Mouse (Mus musculus) layer of hippocampus, postnatal 14 days (tissue): Measurements from ENCODE around the gene Thbd. TPM values are rescaled to one million over a fixed set of nuclear protein-coding genes. Genes with fewer than 3 reads are reported as not detected.

ENCODE experiments used
- DNase-seq, 2 experiments: peaks; one replicate each; pipeline ENCODE4 v3.0.0; 2021 to 2022; ENCODE audit warnings: low spot score in 2 of 2, mixed read lengths in 1 of 2
- total RNA-seq, 2 experiments: library from RNA; stranded (reverse); gene quantifications; 2 replicates each; pipeline ENCODE4 v1.2.3; 2021

The Thbd gene
- total RNA-seq, 2 experiments from 2014 or later: 3.3 to 4.3 TPM

DNA sequence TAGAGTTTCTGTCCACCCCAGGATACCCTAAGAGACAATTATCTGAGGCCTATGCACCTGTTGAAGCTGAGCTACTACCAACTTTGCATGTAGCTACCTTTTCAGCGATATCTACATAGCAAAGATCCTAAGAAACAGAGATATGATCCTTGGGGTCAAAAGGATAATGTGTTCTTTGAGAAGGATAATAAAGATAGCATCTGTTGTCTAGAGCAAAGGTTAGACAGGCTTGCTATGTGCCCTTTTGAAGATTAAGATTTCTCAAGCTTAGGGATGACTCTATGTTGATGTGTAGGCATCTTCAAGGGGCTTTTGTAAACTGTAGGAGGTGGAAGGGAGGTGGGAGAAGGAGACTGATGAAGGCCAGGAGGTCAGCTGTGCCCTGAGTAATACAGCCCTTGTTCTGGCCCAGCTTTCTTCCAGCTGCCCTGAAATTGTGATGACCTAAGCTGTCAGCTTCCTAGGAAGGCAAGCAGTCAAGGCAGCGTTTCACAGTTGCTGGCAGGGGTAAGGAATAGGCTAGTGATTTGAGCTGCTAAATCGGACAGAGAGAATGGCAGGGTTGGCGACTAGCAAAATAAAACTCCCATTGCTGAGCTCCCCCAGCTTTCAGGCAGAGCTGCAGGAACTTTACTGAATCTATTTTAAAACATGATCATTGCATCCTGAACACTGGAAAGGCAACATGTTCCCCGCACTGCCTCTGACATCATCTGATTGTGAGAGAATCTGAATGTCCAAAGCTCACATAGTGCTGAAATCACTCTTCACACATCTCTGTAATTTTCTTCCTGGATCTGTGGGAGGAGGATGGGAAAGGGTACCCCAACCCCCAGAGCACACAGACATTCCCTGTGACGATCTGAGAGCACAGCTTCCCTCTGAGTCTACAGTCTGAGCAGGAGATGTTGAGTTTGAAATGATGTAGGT is 20.1 kb downstream of the Thbd start:
- peak in 1 of 2 experiments; percentile 60 for DNase-seq

DNA sequence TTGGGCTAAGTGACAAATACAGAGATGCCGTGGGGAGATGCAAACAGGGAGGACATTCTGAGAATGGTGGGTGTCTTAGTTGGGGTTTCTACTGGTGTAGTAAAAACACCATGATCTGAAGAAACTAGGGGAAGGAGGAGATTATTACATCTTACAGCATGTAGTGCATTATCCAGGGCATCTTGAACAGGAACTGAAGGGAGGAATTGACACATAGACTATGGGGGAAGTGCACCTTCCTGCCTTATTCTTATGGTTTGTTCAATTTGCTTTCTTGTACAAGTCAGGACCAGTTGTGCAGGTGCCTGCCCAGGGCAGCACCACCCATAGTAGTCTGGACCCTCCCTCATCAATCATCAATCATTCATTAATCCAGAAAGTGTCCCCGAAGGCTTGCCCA is 21.1 kb downstream of the Thbd start:
- DNase-seq: no peak

GRCm38 (mm10) chr2:148386476-148386875 is 21.5 kb downstream of the Thbd start:
- no peak for DNase-seq

- no peak for DNase-seq
Measured at GRCm38 (mm10) chr2:148381076-148381475, 26.9 kb downstream of the Thbd start.

- no peak for DNase-seq
Measured at GRCm38 (mm10) chr2:148379899-148380413, 28.0 kb downstream of the Thbd start.

GRCm38 (mm10) chr2:148378817-148379342 is 29.1 kb downstream of the Thbd start:
- no peak for DNase-seq

GRCm38 (mm10) chr2:148375326-148376150 is 32.5 kb downstream of the Thbd start:
- DNase-seq: no peak

- DNase-seq: no peak
Measured at GRCm38 (mm10) chr2:148373602-148374071, 34.4 kb downstream of the Thbd start.

- DNase-seq: no peak
Measured at GRCm38 (mm10) chr2:148371743-148372630, 36.0 kb downstream of the Thbd start.

DNA sequence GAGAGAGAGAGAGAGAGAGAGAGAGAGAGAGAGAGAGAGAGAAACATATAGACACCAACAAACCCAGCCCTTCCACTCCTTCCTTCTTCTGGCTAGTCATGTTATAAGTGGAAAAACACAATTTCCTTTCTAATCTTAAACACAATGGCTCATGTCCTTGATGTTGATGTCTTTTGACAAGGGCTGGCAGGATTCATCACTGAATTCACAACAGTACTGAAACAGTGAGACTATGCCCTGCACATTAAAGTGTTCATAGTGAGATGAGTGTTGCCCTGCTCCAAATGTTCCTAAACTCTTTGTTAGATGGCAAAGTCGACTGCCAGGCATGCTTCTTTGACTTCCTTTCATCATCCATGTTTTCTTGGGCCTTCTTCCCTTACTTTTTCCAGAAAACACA is 42.8 kb downstream of the Thbd start:
- DNase-seq: no peak

DNA sequence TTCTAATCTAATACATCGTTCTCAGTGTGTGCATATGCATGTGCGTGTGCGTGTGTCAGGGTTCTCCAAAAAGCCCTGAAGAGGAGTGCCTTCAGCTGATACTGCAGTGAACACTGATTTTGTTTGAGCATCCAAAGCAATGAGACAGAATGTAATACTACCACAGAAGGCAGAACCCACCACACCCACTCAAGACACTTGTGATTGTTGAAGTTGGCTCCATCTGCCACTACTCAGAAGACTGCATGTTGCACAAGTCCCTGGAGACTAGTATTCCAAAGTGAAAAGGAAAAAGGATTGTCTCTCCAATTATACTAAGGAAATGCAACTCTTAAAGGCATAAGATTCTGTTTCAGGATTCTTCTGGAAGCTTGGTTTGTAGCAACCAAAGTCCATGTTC is 43.5 kb downstream of the Thbd start:
- peak in 1 of 2 experiments; percentile 65 for DNase-seq

GRCm38 (mm10) chr2:148357145-148357544 is 50.8 kb downstream of the Thbd start:
- no peak for DNase-seq

Other genes with a start within 250 kb of the Thbd start
- 10 to 100 TPM; 60.6 to 67.4 TPM for gene Sstr4, start 12.8 kb downstream of the Thbd start, total RNA-seq
- gene Cd93, start 35.4 kb upstream of the Thbd start, total RNA-seq: 10 to 100 TPM; 11.8 to 13.5 TPM